Mouse (Mus musculus) C2C12 (cell line): ENCODE results near the gene Ano1.

ENCODE experiments used
- CEBPB ChIP-seq: IDR thresholded peaks from one replicate; pipeline ENCODE4 v1.6.1; 2011; ENCODE audit warnings: low read depth, mild to moderate bottlenecking, control low read depth, moderate library complexity
- CTCF ChIP-seq: IDR thresholded peaks from one replicate; pipeline ENCODE4 v1.5.1; 2011; ENCODE audit not compliant: control insufficient read depth, insufficient read depth, insufficient read length
- MAX ChIP-seq: IDR thresholded peaks from one replicate; pipeline ENCODE4 v1.6.1; 2011; ENCODE audit warnings: mild to moderate bottlenecking, control low read depth
- MYOG ChIP-seq: IDR thresholded peaks from one replicate; pipeline ENCODE4 v1.6.1; 2011; ENCODE audit not compliant: control insufficient read depth, insufficient read length; ENCODE audit errors: extremely low read depth
- USF1 ChIP-seq: IDR thresholded peaks from one replicate; pipeline ENCODE4 v1.6.1; 2011; ENCODE audit warnings: low read depth, mild to moderate bottlenecking, control low read depth, moderate library complexity

- TF ChIP-seq CEBPB = no peak
- no peak for TF ChIP-seq CTCF
- TF ChIP-seq MAX = no peak
- TF ChIP-seq MYOG = no peak
- TF ChIP-seq USF1 = no peak
Measured at GRCm38 (mm10) chr7:144731182-144731896, 20.4 kb downstream of the Ano1 start.
